Mouse (Mus musculus): ENCODE data around the gene Pcnp. TPM values are rescaled to one million over a fixed set of nuclear protein-coding genes. Genes with fewer than 3 reads are reported as not detected.
"Not testable (repeated sequence)": the region's sequence is repeated elsewhere in the genome, so short reads cannot be mapped to it uniquely, and the experiment has no call there.

Pcnp gene
- total and polyA plus RNA-seq, 2 experiments from 2014 or later: 53.4 to 221 TPM

- H3K4me2 ChIP-seq (ENCODE audit: low read depth, low read length): no peak overlapping the region
- no peaks in the 10 kb centered on the region for H3K27me3 ChIP-seq (ENCODE audit: insufficient read depth, low read length)
- H3K27ac ChIP-seq: no peak overlapping the region
- no peak overlapping the region for H3K9ac ChIP-seq (replicated peaks; ENCODE audit: low read length)
- peak; percentile 68 for TF ChIP-seq CTCF (IDR thresholded peaks at IDR 0.05; ENCODE audit: low read depth)
- H3K9me3 ChIP-seq (ENCODE audit: low read length): no peaks in the 10 kb centered on the region
- ATAC-seq: no peak
- DNase-seq (ENCODE audit: low spot score): peak; percentile 63
- H3K4me3 ChIP-seq (ENCODE audit: low read length): no peak overlapping the region
- WGBS: 74% methylated on average over 3 of the region's 3 CpGs
- H3K4me1 ChIP-seq (ENCODE audit: insufficient read depth, low read length): peaks cover 7% of the 10 kb centered on the region
- H3K36me3 ChIP-seq (ENCODE audit: insufficient read depth, low read length): peaks cover 22% of the 10 kb centered on the region
Measured at GRCm38 (mm10) chr16:55969147-55969546, 60.4 kb downstream of the Pcnp start.

DNA sequence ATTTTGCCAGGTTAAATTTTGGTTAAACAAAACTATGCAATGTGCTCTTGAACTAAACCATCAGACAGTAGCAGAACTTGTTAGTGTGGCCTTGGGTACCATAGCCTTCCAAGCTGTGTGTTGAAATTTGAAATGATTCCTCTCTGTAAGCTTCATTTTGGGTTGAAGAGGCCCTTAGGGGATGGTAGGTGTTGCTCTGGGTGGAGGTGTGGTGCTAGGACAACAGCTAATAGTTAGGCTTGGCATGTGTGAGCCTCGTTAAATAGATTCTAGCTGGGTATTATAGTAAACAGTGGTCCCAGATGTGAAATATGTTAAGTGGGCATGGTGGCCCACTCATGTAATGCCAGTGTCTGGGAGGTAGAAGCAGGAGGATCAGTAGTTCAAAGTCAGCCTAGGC is 62.3 kb downstream of the Pcnp start:
- no peaks in the 10 kb centered on the region for H3K27me3 ChIP-seq (ENCODE audit: insufficient read depth, low read length)
- peak overlapping the region; percentile 78 for H3K4me3 ChIP-seq (ENCODE audit: low read length)
- ATAC-seq (no peak), DNase-seq (ENCODE audit: low spot score) (no peak)
- no peaks in the 10 kb centered on the region for H3K9me3 ChIP-seq (ENCODE audit: low read length)
- TF ChIP-seq CTCF (IDR thresholded peaks at IDR 0.05; ENCODE audit: low read depth): no peak
- H3K27ac ChIP-seq: 0 out of 2 replicates have a peak overlapping the region, but pooled peaks have one; percentile 16
- 33% methylated on average over 1 of the region's 1 CpGs for WGBS
- H3K4me2 ChIP-seq (ENCODE audit: low read depth, low read length): peak overlapping the region; percentile 74
- H3K9ac ChIP-seq (replicated peaks; ENCODE audit: low read length): peak overlapping the region; percentile 89
- peaks cover 22% of the 10 kb centered on the region for H3K36me3 ChIP-seq (ENCODE audit: insufficient read depth, low read length)
- H3K4me1 ChIP-seq (ENCODE audit: insufficient read depth, low read length): peaks cover 4% of the 10 kb centered on the region

GRCm38 (mm10) chr16:55966212-55966871 is 63.2 kb downstream of the Pcnp start, which contains the start of gene Rpl24:
Gene Rpl24, plus strand, starts transcription at chr16:55966275.
- H3K36me3 ChIP-seq (ENCODE audit: insufficient read depth, low read length): peaks cover 15% of the 10 kb centered on the region
- H3K9me3 ChIP-seq (ENCODE audit: low read length): no peaks in the 10 kb centered on the region
- peak within 1 kb of the TSS; percentile 78 for H3K4me3 ChIP-seq (ENCODE audit: low read length)
- no peaks in the 10 kb centered on the region for H3K27me3 ChIP-seq (ENCODE audit: insufficient read depth, low read length)
- peaks cover 4% of the 10 kb centered on the region for H3K4me1 ChIP-seq (ENCODE audit: insufficient read depth, low read length)
- H3K9ac ChIP-seq (replicated peaks; ENCODE audit: low read length): peak within 1 kb of the TSS; percentile 89
- TF ChIP-seq CTCF (IDR thresholded peaks at IDR 0.05; ENCODE audit: low read depth): no peak
- WGBS: under 1% methylated on average over 42 of the region's 42 CpGs
- H3K27ac ChIP-seq: peak within 1 kb of the TSS; percentile 88
- peak within 1 kb of the TSS; percentile 74 for H3K4me2 ChIP-seq (ENCODE audit: low read depth, low read length)
- ATAC-seq (peak; percentile 97), DNase-seq (ENCODE audit: low spot score) (peak; percentile 97)

DNA sequence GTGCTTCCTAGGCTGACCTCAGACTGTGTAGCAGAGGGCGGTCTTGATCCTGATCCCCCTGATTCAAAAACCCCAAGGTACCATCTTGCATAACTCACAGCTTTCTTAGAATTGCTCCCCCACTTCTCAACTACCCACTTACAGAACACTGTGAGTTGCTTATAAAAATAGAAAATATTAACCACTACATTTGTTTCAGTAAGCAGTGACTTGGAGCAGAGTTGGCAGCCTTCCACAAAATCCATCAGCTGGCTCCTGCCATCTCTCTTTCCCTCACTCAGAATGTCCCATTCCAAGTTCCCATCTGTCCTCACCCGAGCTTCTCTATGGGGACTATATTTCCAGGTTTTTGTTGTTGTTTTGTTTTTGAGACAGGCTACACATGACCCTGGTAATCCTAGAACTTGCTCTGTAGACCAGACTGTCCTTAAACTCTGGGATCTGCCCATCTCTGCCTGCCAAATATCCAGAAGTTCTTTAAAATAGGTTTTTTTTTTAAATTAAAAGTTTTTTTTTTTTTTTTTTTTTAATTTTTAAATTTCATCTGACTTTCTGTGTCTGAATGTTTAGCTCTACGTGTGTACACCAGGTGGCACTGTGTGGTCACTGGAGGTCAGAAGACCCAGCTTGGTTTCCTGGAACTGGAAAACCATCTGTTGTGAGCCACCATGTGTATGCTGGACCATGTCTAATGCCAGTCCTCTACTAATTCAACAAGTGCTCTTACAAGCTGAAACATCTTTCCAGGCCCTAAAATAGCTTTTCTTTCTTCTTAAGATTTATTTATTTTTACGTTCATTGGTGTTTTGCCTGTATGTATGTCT is 65.2 kb downstream of the Pcnp start:
- Histone ChIP-seq H3K4me2 (ENCODE audit: low read depth, low read length) (no peak overlapping the region), H3K9ac (replicated peaks; ENCODE audit: low read length) (no peak overlapping the region), H3K9me3 (ENCODE audit: low read length) (no peaks in the 10 kb centered on the region), H3K27ac (no peak overlapping the region), H3K4me3 (ENCODE audit: low read length) (no peak overlapping the region), H3K36me3 (ENCODE audit: insufficient read depth, low read length) (no peaks in the 10 kb centered on the region), H3K4me1 (ENCODE audit: insufficient read depth, low read length) (peaks cover 4% of the 10 kb centered on the region), H3K27me3 (ENCODE audit: insufficient read depth, low read length) (no peaks in the 10 kb centered on the region)
- TF ChIP-seq CTCF (IDR thresholded peaks at IDR 0.05; ENCODE audit: low read depth): peak; percentile 32; the same call in 1 of the 2 replicates
- DNase-seq (ENCODE audit: low spot score) (peak; percentile 50), ATAC-seq (no peak)
- WGBS: 62% methylated on average over 4 of the region's 4 CpGs

- not testable (repeated sequence) for DNase-seq (ENCODE audit: low spot score); H3K4me2 ChIP-seq (ENCODE audit: low read depth, low read length); H3K9ac ChIP-seq (replicated peaks; ENCODE audit: low read length); H3K27me3 ChIP-seq (ENCODE audit: insufficient read depth, low read length); H3K4me3 ChIP-seq (ENCODE audit: low read length); H3K27ac ChIP-seq; H3K36me3 ChIP-seq (ENCODE audit: insufficient read depth, low read length); H3K9me3 ChIP-seq (ENCODE audit: low read length); ATAC-seq; H3K4me1 ChIP-seq (ENCODE audit: insufficient read depth, low read length)
- WGBS: 90% methylated on average over 6 of the region's 11 CpGs
Measured at GRCm38 (mm10) chr16:55963068-55963467, 66.5 kb downstream of the Pcnp start.

Small RNA genes within 50 kb of the gene (microRNA-seq; reads per million reads assigned to microRNA genes)
- gene Gm24047: 0 reads per million in 2 experiments

Other genes with a start within 250 kb of the Pcnp start
- gene Nfkbiz, start 190.8 kb downstream of the Pcnp start, total RNA-seq (2014; rRNA removed): 3.0 and 3.3 TPM in 2 replicates
- 1.4 and 1.6 TPM in 2 replicates for gene Nfkbiz, start 190.8 kb downstream of the Pcnp start, polyA plus RNA-seq (2015; fragmentation: Nextera tagmentation; extraction: Ambion mirVana)
- 1.8 and 2.4 TPM in 2 replicates for gene Nxpe3, start 134.5 kb downstream of the Pcnp start, total RNA-seq (2014; rRNA removed)
- 0.84 and 1.1 TPM in 2 replicates for gene Nxpe3, start 134.5 kb downstream of the Pcnp start, polyA plus RNA-seq (2015; fragmentation: Nextera tagmentation; extraction: Ambion mirVana)
- gene Cep97, start 94.9 kb downstream of the Pcnp start, total RNA-seq (2014; rRNA removed): 4.9 and 7.1 TPM in 2 replicates
- 5.8 and 7.0 TPM in 2 replicates for gene Cep97, start 94.9 kb downstream of the Pcnp start, polyA plus RNA-seq (2015; fragmentation: Nextera tagmentation; extraction: Ambion mirVana)
- gene Rpl24, start 63.5 kb downstream of the Pcnp start, total RNA-seq (2014; rRNA removed): 160 and 172 TPM in 2 replicates
- gene Rpl24, start 63.5 kb downstream of the Pcnp start, polyA plus RNA-seq (2015; fragmentation: Nextera tagmentation; extraction: Ambion mirVana): 525 and 561 TPM in 2 replicates
- 17.5 and 18.7 TPM in 2 replicates for gene Zbtb11, start 55.9 kb downstream of the Pcnp start, total RNA-seq (2014; rRNA removed)
- gene Zbtb11, start 55.9 kb downstream of the Pcnp start, polyA plus RNA-seq (2015; fragmentation: Nextera tagmentation; extraction: Ambion mirVana): 16.4 and 17.7 TPM in 2 replicates
- gene Trmt10c, start 8.1 kb upstream of the Pcnp start, total RNA-seq (2014; rRNA removed): 7.8 and 10.3 TPM in 2 replicates
- gene Trmt10c, start 8.1 kb upstream of the Pcnp start, polyA plus RNA-seq (2015; fragmentation: Nextera tagmentation; extraction: Ambion mirVana): 15.0 and 15.9 TPM in 2 replicates
- 11.4 and 23.8 TPM in 2 replicates for gene Senp7, start 18.6 kb upstream of the Pcnp start, total RNA-seq (2014; rRNA removed)
- 30.3 and 31.3 TPM in 2 replicates for gene Senp7, start 18.6 kb upstream of the Pcnp start, polyA plus RNA-seq (2015; fragmentation: Nextera tagmentation; extraction: Ambion mirVana)
- gene Impg2, start 174.6 kb upstream of the Pcnp start, total RNA-seq (2014; rRNA removed): 0.26 and 0.29 TPM in 2 replicates
- 0.08 TPM in 2 replicates for gene Impg2, start 174.6 kb upstream of the Pcnp start, polyA plus RNA-seq (2015; fragmentation: Nextera tagmentation; extraction: Ambion mirVana)

All from hindbrain, postnatal 0 days (tissue).